In the genomic region with DNA sequence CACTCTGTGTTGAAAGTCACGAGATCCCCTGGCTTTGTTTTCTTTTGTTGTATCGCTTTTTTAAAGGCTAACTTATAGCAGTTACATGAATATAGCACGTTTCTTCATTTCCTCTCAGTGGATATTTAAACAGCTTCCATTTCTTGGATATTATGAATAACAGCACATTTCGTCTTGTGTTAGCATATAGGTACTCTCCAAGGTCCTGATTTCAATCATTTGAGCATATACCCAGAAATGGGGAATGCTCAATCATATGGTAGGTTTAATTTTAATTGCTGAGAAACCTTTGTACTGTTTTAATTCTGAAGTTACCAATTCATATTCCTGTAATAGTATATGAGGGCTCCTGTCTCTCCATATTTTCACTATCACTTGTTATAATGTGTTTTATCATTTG, we compare ENCODE assay signal across 30 mouse cellular contexts. TPM values are rescaled to one million over a fixed set of nuclear protein-coding genes. Genes with fewer than 3 reads are reported as not detected.
DNase-seq lines count a peak whose midpoint lies in the region; TF ChIP-seq lines count a peak whose summit lies in the region.
"Had no signal": no experiment of that assay in that cellular context is flagged by ENCODE, and none has a peak within 500 bp of the region (broad histone marks: within the 10 kb centered on the region; RNA-seq: fewer than 3 reads in every experiment).

No protein-coding gene starts in this region.

- TF ChIP-seq CTCF in layer of hippocampus, adult 2 months (conservative IDR thresholded peaks at IDR 0.05) = no peak

- peak overlapping the region; percentile 76; the same call in 1 of the 2 replicates for H3K27ac ChIP-seq in layer of hippocampus, adult 2 months
- H3K27ac ChIP-seq: embryonic facial prominence, embryonic 12.5 days; forebrain, embryonic 13.5 days; heart, adult 2 months; heart, embryonic 10.5 days; heart, embryonic 13.5 days; hindbrain, embryonic 14.5 days; hindbrain, postnatal 0 days had no signal

- H3K4me3 ChIP-seq in layer of hippocampus, adult 2 months = no peak overlapping the region
- H3K4me3 ChIP-seq: embryonic facial prominence, embryonic 12.5 days; erythroblast, embryonic 14.5 days; forebrain, embryonic 13.5 days; heart, adult 2 months; heart, embryonic 10.5 days; heart, embryonic 13.5 days had no signal

- DNase-seq in embryo, embryonic 11.5 days (ENCODE audit: low read depth, low spot score) = peak; percentile 7
- no peak for DNase-seq in embryo, embryonic 10.5 days (ENCODE audit: low spot score)
- no peak for DNase-seq in layer of hippocampus, adult 2 months (ENCODE audit: low spot score in 2 of 2)
- no peak for DNase-seq in layer of hippocampus, postnatal 36 days
- DNase-seq in 416B (ENCODE audit: low read depth) (peak; percentile 22), R1 (ENCODE audit: low read depth, low spot score) (peak; percentile 12)
- no peak for DNase-seq in adrenal gland, adult 18-20 months (ENCODE audit: low spot score in 2 of 2)
- DNase-seq in right cerebral cortex, postnatal 36 days (ENCODE audit: low spot score in 2 of 2) = no peak
- DNase-seq: adrenal gland, adult 2 months; adrenal gland, postnatal 14 days; cerebellum, adult 11 months; cerebellum, adult 2 months; cerebellum, adult 9-11 months; cerebellum, postnatal 25 days; gastrocnemius, postnatal 10 days; gastrocnemius, postnatal 36 days; heart, adult 2 months; heart, postnatal 14 days; heart, postnatal 4 days; kidney, adult 18-20 months had no signal

RNA-seq across cellular contexts. Expression of a gene that starts 15.1 kb away (rescaled TPM):
- total RNA-seq in layer of hippocampus, adult 2 months (2021) = 10 to 100 TPM; 82.4 to 84.2 TPM
- total RNA-seq in layer of hippocampus, postnatal 36 days (2021) = 10 to 100 TPM; 73.1 to 78.6 TPM
- 100 to 1,000 TPM; 116 to 139 TPM for total RNA-seq in adrenal gland, adult 18-20 months (2021)

RNA-seq across cellular contexts. Expression of a gene that starts 58.5 kb away (rescaled TPM):
- total RNA-seq in layer of hippocampus, adult 2 months (2021) = under 1 TPM; 0.36 to 0.47 TPM
- total RNA-seq in layer of hippocampus, postnatal 36 days (2021) = under 1 TPM; 0.40 to 0.53 TPM
- total RNA-seq in adrenal gland, adult 18-20 months (2021) = not detected
- total RNA-seq: adrenal gland, adult 2 months; common myeloid progenitor, adult 5-6 weeks; gastrocnemius, adult 18-20 months; granulocyte monocyte progenitor cell, adult 5-6 weeks; heart, adult 2 months had no signal

Comparison
In these comparisons a context has a peak if more than half of its experiments do, and no peak if none do; other contexts are left out.
1. DNase-seq: peak in embryo, embryonic 11.5 days (single experiment), 416B (single experiment) and R1 (single experiment); none in embryo, embryonic 10.5 days (single experiment), layer of hippocampus, adult 2 months (0 of 2), layer of hippocampus, postnatal 36 days (0 of 2), adrenal gland, adult 18-20 months (0 of 2) and right cerebral cortex, postnatal 36 days (0 of 2).